Comparison of ENCODE assay signal across 9 mouse cellular contexts in the genomic region with DNA sequence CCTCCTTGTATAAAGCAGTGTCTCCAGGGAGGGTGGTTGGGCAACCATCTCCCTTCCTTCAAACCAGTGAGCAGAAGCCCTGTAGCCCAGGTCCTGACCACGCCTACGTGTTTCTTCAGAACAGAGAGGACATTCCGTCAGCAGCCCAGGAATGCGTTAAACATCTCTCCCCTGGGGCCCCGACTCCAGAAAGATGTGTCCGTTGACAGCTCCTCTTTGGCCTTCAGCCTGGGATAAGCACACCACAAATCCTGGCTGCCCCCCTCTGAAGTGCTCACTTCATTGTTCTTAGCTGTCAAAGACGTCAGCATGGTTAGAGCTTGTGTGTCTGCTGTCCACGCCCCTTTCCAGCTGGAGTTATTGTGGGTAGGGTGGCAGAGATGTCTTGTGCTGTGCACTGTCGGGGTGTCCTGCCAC. TPM values are rescaled to one million over a fixed set of nuclear protein-coding genes. Genes with fewer than 3 reads are reported as not detected.
A peak's percentile ranks its signal among the peaks of the same experiment; 100 is the strongest.
DNase-seq lines count a peak whose midpoint lies in the region; ATAC-seq lines count a peak whose summit lies in the region.
"Had no signal": no experiment of that assay in that cellular context is flagged by ENCODE, and none has a peak within 500 bp of the region (broad histone marks: within the 10 kb centered on the region; RNA-seq: fewer than 3 reads in every experiment).

No protein-coding gene starts in this region.

- no peak overlapping the region for H3K9ac ChIP-seq in liver, embryonic 12.5 days
- H3K9ac ChIP-seq in embryonic facial prominence, embryonic 14.5 days (ENCODE audit: low read depth, low read length), result no peak overlapping the region
- H3K9ac ChIP-seq: limb, embryonic 12.5 days had no signal

- H3K36me3 ChIP-seq in liver, embryonic 12.5 days, result no peaks in the 10 kb centered on the region
- no peaks in the 10 kb centered on the region for H3K36me3 ChIP-seq in embryonic facial prominence, embryonic 14.5 days (ENCODE audit: control insufficient read depth, insufficient read depth, low read length)
- H3K36me3 ChIP-seq: limb, embryonic 12.5 days had no signal

- WGBS in liver, embryonic 12.5 days (ENCODE audit: insufficient replicate concordance), result 10% methylated on average over 9 of the region's 9 CpGs
- 10% methylated on average over 9 of the region's 9 CpGs for WGBS in embryonic facial prominence, embryonic 14.5 days

- no peak overlapping the region for H3K4me2 ChIP-seq in liver, embryonic 12.5 days
- peak overlapping the region; percentile 5; the same call in 1 of the 2 replicates for H3K4me2 ChIP-seq in embryonic facial prominence, embryonic 14.5 days (ENCODE audit: low read depth, low read length)
- H3K4me2 ChIP-seq: limb, embryonic 12.5 days had no signal

- DNase-seq in liver, result peak; percentile 12
- DNase-seq in embryonic facial prominence, embryonic 14.5 days (ENCODE audit: low spot score), result peak; percentile 87
- peak; percentile 23 to 40 for DNase-seq in heart, postnatal 36 days
- no peak for DNase-seq in left cerebral cortex, adult 11 months (ENCODE audit: low spot score)
- no peak for DNase-seq in B cell, adult 2 months
- DNase-seq in right cerebral cortex, postnatal 4 days, result no peak

- intact Hi-C loops in heart, postnatal 36 days (cut with DNase I), result no loop called here

- H3K27ac ChIP-seq in liver, embryonic 12.5 days, result no peak overlapping the region
- no peak overlapping the region for H3K27ac ChIP-seq in embryonic facial prominence, embryonic 14.5 days (replicated peaks; ENCODE audit: low read depth, low read length)
- H3K27ac ChIP-seq: limb, embryonic 12.5 days had no signal

- no peak overlapping the region for H3K4me3 ChIP-seq in liver, embryonic 12.5 days
- no peak overlapping the region for H3K4me3 ChIP-seq in embryonic facial prominence, embryonic 14.5 days (ENCODE audit: low read depth, low read length)
- H3K4me3 ChIP-seq: limb, embryonic 12.5 days had no signal

- no peaks in the 10 kb centered on the region for H3K9me3 ChIP-seq in liver, embryonic 12.5 days (replicated peaks)
- no peaks in the 10 kb centered on the region for H3K9me3 ChIP-seq in embryonic facial prominence, embryonic 14.5 days (ENCODE audit: control insufficient read depth, low read length)
- H3K9me3 ChIP-seq: limb, embryonic 12.5 days had no signal

- no peaks in the 10 kb centered on the region for H3K4me1 ChIP-seq in liver, embryonic 12.5 days
- H3K4me1 ChIP-seq in embryonic facial prominence, embryonic 14.5 days (ENCODE audit: control insufficient read depth, insufficient read depth, low read length), result peaks cover 5% of the 10 kb centered on the region
- H3K4me1 ChIP-seq: limb, embryonic 12.5 days had no signal

- no peak for ATAC-seq in liver, embryonic 12.5 days
- ATAC-seq in embryonic facial prominence, embryonic 14.5 days (ENCODE audit: low read depth), result peak; percentile 80
- ATAC-seq in megakaryocyte progenitor cell, adult 5-6 weeks (replicated peaks; ENCODE audit: poor library complexity), result peak; percentile 81

- H3K27me3 ChIP-seq in liver, embryonic 12.5 days (replicated peaks), result peaks cover 59% of the 10 kb centered on the region
- 0 out of 2 replicates have a peak, but pooled peaks cover 7% of the 10 kb centered on the region for H3K27me3 ChIP-seq in embryonic facial prominence, embryonic 14.5 days (replicated peaks; ENCODE audit: control insufficient read depth, insufficient read depth, low read length)

RNA-seq across cellular contexts. Expression of gene Vdr, which starts 3.9 kb away (rescaled TPM):
- 0.46 and 0.66 TPM in 2 replicates for polyA plus RNA-seq in liver, embryonic 12.5 days (2016; fragmentation: Nextera tagmentation; extraction: Ambion mirVana)
- polyA plus RNA-seq in embryonic facial prominence, embryonic 14.5 days (2014; fragmentation: Nextera tagmentation; extraction: Ambion mirVana), result 2.9 and 3.6 TPM in 2 replicates
- total RNA-seq in heart, postnatal 36 days (2021), result 1 to 10 TPM; 1.6 to 1.7 TPM
- total RNA-seq in megakaryocyte progenitor cell, adult 5-6 weeks (2015), result 5.3 and 7.9 TPM in 2 replicates
- 1.7 and 1.9 TPM in 2 replicates for total RNA-seq in megakaryocyte progenitor cell, adult 5-6 weeks (2017)

RNA-seq across cellular contexts. Expression of gene Tmem106c, which starts 49.7 kb away (rescaled TPM):
- 15.6 and 18.1 TPM in 2 replicates for polyA plus RNA-seq in liver, embryonic 12.5 days (2016; fragmentation: Nextera tagmentation; extraction: Ambion mirVana)
- polyA plus RNA-seq in embryonic facial prominence, embryonic 14.5 days (2014; fragmentation: Nextera tagmentation; extraction: Ambion mirVana), result 47.2 and 51.6 TPM in 2 replicates
- 10 to 100 TPM; 10.6 to 12.0 TPM for total RNA-seq in heart, postnatal 36 days (2021)
- total RNA-seq in megakaryocyte progenitor cell, adult 5-6 weeks (2015), result 41.7 and 48.4 TPM in 2 replicates
- total RNA-seq in megakaryocyte progenitor cell, adult 5-6 weeks (2017), result 26.2 and 30.1 TPM in 2 replicates

Comparison
In these comparisons a context has a peak if more than half of its experiments do, and no peak if none do; other contexts are left out.
1. DNase-seq: peak in liver (single experiment), embryonic facial prominence, embryonic 14.5 days (single experiment) and heart, postnatal 36 days (2 of 2); none in left cerebral cortex, adult 11 months (single experiment), B cell, adult 2 months (0 of 2) and right cerebral cortex, postnatal 4 days (single experiment).